Mouse (Mus musculus) limb, embryonic 14.5 days (tissue): ENCODE measurements around the gene Tollip. TPM values are rescaled to one million over a fixed set of nuclear protein-coding genes. Genes with fewer than 3 reads are reported as not detected.
A peak's percentile ranks its signal among the peaks of the same experiment; 100 is the strongest.

Source experiments
- ATAC-seq: fragments of 200-750 bp; cut with Nextera tagmentation; 2 replicates; pipeline ENCODE4 v1.8.0; 2017; ENCODE audit warnings: low read depth, moderate number of reproducible peaks, moderate TSS enrichment; ENCODE audit not compliant: low FRiP score
- DNase-seq: peaks from one replicate; pipeline ENCODE4 v3.0.0-alpha.2; 2015; ENCODE audit warnings: low spot score
- H3K27ac ChIP-seq: fragments of 300-500 bp; sonication (generic); replicated peaks from 2 replicates; pipeline ENCODE4 v1.5.1; 2014; ENCODE audit warnings: low read depth, mild to moderate bottlenecking, low read length, moderate library complexity, mixed read lengths
- H3K27me3 ChIP-seq: fragments of 300-500 bp; sonication (generic); 2 replicates; pipeline ENCODE4 v1.6.1; 2014; ENCODE audit warnings: low read length, mixed read lengths; ENCODE audit not compliant: control insufficient read depth, insufficient read depth
- H3K36me3 ChIP-seq: fragments of 300-500 bp; sonication (generic); 2 replicates; pipeline ENCODE4 v1.6.1; 2014; ENCODE audit warnings: mild to moderate bottlenecking, low read length, moderate library complexity, mixed read lengths; ENCODE audit not compliant: control insufficient read depth, insufficient read depth
- H3K4me1 ChIP-seq: fragments of 300-500 bp; sonication (generic); 2 replicates; pipeline ENCODE4 v1.6.1; 2014; ENCODE audit warnings: antibody characterized with exemption, low read length, mixed read lengths; ENCODE audit not compliant: control insufficient read depth, insufficient read depth
- H3K4me2 ChIP-seq: fragments of 300-500 bp; sonication (generic); replicated peaks from 2 replicates; pipeline ENCODE4 v1.6.1; 2014; ENCODE audit warnings: low read depth, mild to moderate bottlenecking, low read length, moderate library complexity; ENCODE audit not compliant: severe bottlenecking
- H3K4me3 ChIP-seq: fragments of 300-500 bp; sonication (generic); replicated peaks from 2 replicates; pipeline ENCODE4 v1.5.1; 2014; ENCODE audit warnings: low read length
- H3K9ac ChIP-seq: fragments of 300-500 bp; sonication (generic); 2 replicates; pipeline ENCODE4 v1.6.1; 2014; ENCODE audit warnings: mild to moderate bottlenecking, low read depth, low read length, moderate library complexity; ENCODE audit not compliant: severe bottlenecking
- H3K9me3 ChIP-seq: fragments of 300-500 bp; sonication (generic); 2 replicates; pipeline ENCODE4 v1.6.1; 2016; ENCODE audit warnings: low read length; ENCODE audit not compliant: control insufficient read depth
- POLR2A ChIP-seq: fragments of 200-500 bp; IDR thresholded peaks from 2 replicates; pipeline ENCODE4 v1.8.0; 2012; ENCODE audit warnings: inconsistent platforms, mild to moderate bottlenecking, moderate library complexity, borderline replicate concordance; ENCODE audit not compliant: insufficient read depth, insufficient read length; ENCODE audit errors: extremely low read depth
- WGBS: fragments of 180-500 bp; shearing (Covaris S2); extraction: QIAGEN DNeasy Blood & Tissue Kit; methylation state at CpG from one replicate; pipeline ENCODE4 v1.1.7; 2014; 5-methylcytosine and 5-hydroxymethylcytosine counted together
- polyA plus RNA-seq, 2 experiments: library from polyadenylated mRNA; depleted of rRNA in 1 of 2; stranded (reverse) in 1 of 2; unstranded in 1 of 2; fragments of >200 nt; fragmentation: Nextera tagmentation in 1 of 2; extraction: Ambion mirVana in 1 of 2; gene quantifications; 2 replicates each; pipeline versions ENCODE4 v1.2.1 to v1.2.3; 2012 to 2014

Tollip gene
- polyA plus RNA-seq, 2 experiments, result 41.3 to 46.0 TPM

GRCm38 (mm10) chr7:141908591-141908990 lies 9.7 kb downstream of the Tollip start:
- no peaks in the 10 kb centered on the region for H3K4me1 ChIP-seq
- no peaks in the 10 kb centered on the region for H3K9me3 ChIP-seq
- ATAC-seq (no peak), DNase-seq (no peak)
- 0 out of 2 replicates have a peak, but pooled peaks cover 4% of the 10 kb centered on the region for H3K27me3 ChIP-seq
- H3K4me3 ChIP-seq, result no peak overlapping the region
- H3K4me2 ChIP-seq, result no peak overlapping the region
- H3K27ac ChIP-seq, result no peak overlapping the region
- no peak overlapping the region for H3K9ac ChIP-seq
- no peaks in the 10 kb centered on the region for H3K36me3 ChIP-seq
- no peak for TF ChIP-seq POLR2A
- WGBS, result 70% methylated on average over 6 of the region's 6 CpGs

GRCm38 (mm10) chr7:141902791-141903190 lies 15.5 kb downstream of the Tollip start:
- Histone ChIP-seq H3K27ac (0 out of 2 replicates have a peak overlapping the region, but pooled peaks have one; percentile 55), H3K27me3 (no peaks in the 10 kb centered on the region), H3K36me3 (no peaks in the 10 kb centered on the region), H3K9ac (peak overlapping the region; percentile 88), H3K9me3 (no peaks in the 10 kb centered on the region), H3K4me3 (peak overlapping the region; percentile 85), H3K4me1 (peaks cover 11% of the 10 kb centered on the region), H3K4me2 (peak overlapping the region; percentile 64)
- 67% methylated on average over 4 of the region's 4 CpGs for WGBS
- DNase-seq (no peak), ATAC-seq (no peak)
- no peak for TF ChIP-seq POLR2A

GRCm38 (mm10) chr7:141902269-141902729 lies 16.0 kb downstream of the Tollip start:
- peak overlapping the region; percentile 55; the same call in 1 of the 2 replicates for H3K27ac ChIP-seq
- H3K9ac ChIP-seq, result peak overlapping the region; percentile 88
- peak overlapping the region; percentile 85 for H3K4me3 ChIP-seq
- H3K27me3 ChIP-seq, result no peaks in the 10 kb centered on the region
- ATAC-seq (peak; percentile 97), DNase-seq (peak; percentile 99)
- H3K4me2 ChIP-seq, result peak overlapping the region; percentile 71
- H3K36me3 ChIP-seq, result peaks cover under 1% of the 10 kb centered on the region; the same call in 1 of the 2 replicates
- H3K4me1 ChIP-seq, result peaks cover 11% of the 10 kb centered on the region
- WGBS, result under 1% methylated on average over 44 of the region's 44 CpGs
- no peaks in the 10 kb centered on the region for H3K9me3 ChIP-seq
- peak; percentile 72; the same call in 1 of the 2 replicates for TF ChIP-seq POLR2A

DNA sequence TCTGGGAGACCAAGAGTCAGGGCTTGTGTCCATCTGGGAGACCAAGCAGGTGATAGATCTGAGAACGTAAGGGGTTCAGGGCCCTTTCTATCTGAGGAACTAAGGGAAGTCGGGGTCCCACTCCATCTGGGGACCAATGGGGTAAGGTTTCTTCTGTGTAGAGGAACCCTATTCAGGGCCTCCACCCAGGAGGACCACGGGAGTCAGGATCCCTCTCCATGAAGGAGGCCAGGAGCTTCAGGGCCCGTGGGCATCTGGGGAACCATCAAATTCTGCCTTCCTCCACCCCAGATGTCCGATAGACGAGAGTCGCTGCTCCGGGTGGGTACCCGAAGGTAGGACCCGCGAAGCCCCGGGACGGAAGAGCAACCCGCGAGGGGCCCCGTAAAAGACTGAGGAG lies 16.5 kb downstream of the Tollip start:
- Histone ChIP-seq H3K27ac (peak overlapping the region; percentile 48; the same call in 1 of the 2 replicates), H3K36me3 (peaks cover 3% of the 10 kb centered on the region; the same call in 1 of the 2 replicates), H3K4me1 (peaks cover 11% of the 10 kb centered on the region), H3K27me3 (no peaks in the 10 kb centered on the region), H3K4me2 (peak overlapping the region; percentile 71), H3K9me3 (no peaks in the 10 kb centered on the region), H3K4me3 (peak overlapping the region; percentile 85), H3K9ac (peak overlapping the region; percentile 88)
- ATAC-seq (peak; percentile 38; the same call in 1 of the 2 replicates), DNase-seq (no peak)
- TF ChIP-seq POLR2A, result no peak
- under 1% methylated on average over 16 of the region's 16 CpGs for WGBS

DNA sequence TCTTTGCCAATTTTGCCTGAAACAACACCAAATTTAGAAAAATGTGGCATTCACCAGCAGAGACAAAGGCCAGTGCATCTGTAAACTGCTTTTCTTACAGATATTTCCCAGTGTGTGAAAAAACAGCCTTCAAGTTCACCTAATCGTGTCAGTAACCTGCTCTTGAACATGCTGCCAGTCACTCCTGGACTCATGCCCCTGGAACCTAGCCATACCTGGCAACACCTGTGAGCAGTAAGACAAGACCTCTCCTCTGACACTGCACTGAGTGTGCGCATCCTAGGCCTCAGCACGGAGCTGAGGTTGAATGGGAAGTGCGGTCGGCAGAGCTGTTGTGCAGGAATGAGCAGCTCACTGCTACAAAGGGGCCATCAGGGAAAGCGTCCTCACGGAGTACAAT lies 26.2 kb downstream of the Tollip start:
- DNase-seq (no peak), ATAC-seq (no peak)
- Histone ChIP-seq H3K4me1 (no peaks in the 10 kb centered on the region), H3K27ac (no peak overlapping the region), H3K9me3 (no peaks in the 10 kb centered on the region), H3K27me3 (no peaks in the 10 kb centered on the region), H3K4me2 (no peak overlapping the region), H3K36me3 (peaks cover 62% of the 10 kb centered on the region), H3K4me3 (no peak overlapping the region), H3K9ac (no peak overlapping the region)
- TF ChIP-seq POLR2A, result no peak
- 92% methylated on average over 7 of the region's 7 CpGs for WGBS
